Mouse (Mus musculus) embryonic fibroblast, embryonic 13.5 days (primary cell): ENCODE data around the gene 2610507B11Rik.

Experiments
- CTCF ChIP-seq: IDR thresholded peaks from 2 replicates; pipeline ENCODE4 v1.5.1; 2011; ENCODE audit warnings: mild to moderate bottlenecking, control low read depth, low read length, moderate library complexity, borderline replicate concordance; ENCODE audit not compliant: insufficient read depth
- POLR2A ChIP-seq: IDR thresholded peaks from 2 replicates; pipeline ENCODE4 v1.6.1; 2011; ENCODE audit warnings: low read depth, mild to moderate bottlenecking, control low read depth, low read length, moderate library complexity

DNA sequence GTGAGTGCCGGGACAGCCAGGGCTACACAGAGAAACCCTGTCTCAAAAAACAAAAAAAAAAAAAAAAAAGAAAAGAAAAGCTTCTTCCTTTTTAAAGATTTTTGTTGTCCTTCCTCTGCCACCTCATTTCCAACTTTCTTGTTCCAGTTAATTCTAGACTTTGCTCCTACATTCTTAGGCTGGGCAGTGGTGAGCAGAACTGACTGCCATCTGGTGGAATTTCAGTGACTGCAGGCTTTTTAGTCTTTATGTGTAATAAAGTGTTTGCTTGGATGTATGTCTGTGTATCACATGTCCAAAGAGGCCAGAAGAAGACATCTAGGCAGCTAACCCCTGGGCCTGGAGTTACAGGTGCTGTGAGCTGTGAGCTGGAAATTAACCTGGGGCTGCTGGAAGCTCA is 4.9 kb upstream of the 2610507B11Rik start:
- TF ChIP-seq POLR2A (no peak), CTCF (no peak)
